Mouse (Mus musculus) macrophage (primary cell): ENCODE measurements around the gene Efna2. TPM values are rescaled to one million over a fixed set of nuclear protein-coding genes. Genes with fewer than 3 reads are reported as not detected.

Experiments used
- H3K27ac ChIP-seq: fragments of 350-480 bp; formaldehyde crosslinking; 2 replicates; pipeline ENCODE4 v1.9.0; 2021
- H3K36me3 ChIP-seq: fragments of 350-480 bp; formaldehyde crosslinking; 2 replicates; pipeline ENCODE4 v1.9.0; 2021; ENCODE audit errors: inconsistent target
- H3K4me3 ChIP-seq: fragments of 350-480 bp; formaldehyde crosslinking; 2 replicates; pipeline ENCODE4 v1.9.0; 2021; ENCODE audit errors: inconsistent target
- H3K79me2 ChIP-seq: fragments of 350-480 bp; formaldehyde crosslinking; 2 replicates; pipeline ENCODE4 v1.9.0; 2021; ENCODE audit errors: inconsistent target
- WGBS: methylation state at CpG from one replicate; pipeline ENCODE4 v1.1.7; 2026; ENCODE audit warnings: inconsistent platforms; ENCODE audit not compliant: missing documents; 5-methylcytosine and 5-hydroxymethylcytosine counted together
- polyA plus RNA-seq: library from polyadenylated mRNA; stranded (reverse); fragments of 250-400 nt; gene quantifications from 3 replicates; pipeline ENCODE4 v1.2.4, GENCODE M21; 2018; ENCODE audit warnings: inconsistent platforms

Efna2 gene
- polyA plus RNA-seq, 1 experiment from 2014 or later = 0.29 TPM

DNA sequence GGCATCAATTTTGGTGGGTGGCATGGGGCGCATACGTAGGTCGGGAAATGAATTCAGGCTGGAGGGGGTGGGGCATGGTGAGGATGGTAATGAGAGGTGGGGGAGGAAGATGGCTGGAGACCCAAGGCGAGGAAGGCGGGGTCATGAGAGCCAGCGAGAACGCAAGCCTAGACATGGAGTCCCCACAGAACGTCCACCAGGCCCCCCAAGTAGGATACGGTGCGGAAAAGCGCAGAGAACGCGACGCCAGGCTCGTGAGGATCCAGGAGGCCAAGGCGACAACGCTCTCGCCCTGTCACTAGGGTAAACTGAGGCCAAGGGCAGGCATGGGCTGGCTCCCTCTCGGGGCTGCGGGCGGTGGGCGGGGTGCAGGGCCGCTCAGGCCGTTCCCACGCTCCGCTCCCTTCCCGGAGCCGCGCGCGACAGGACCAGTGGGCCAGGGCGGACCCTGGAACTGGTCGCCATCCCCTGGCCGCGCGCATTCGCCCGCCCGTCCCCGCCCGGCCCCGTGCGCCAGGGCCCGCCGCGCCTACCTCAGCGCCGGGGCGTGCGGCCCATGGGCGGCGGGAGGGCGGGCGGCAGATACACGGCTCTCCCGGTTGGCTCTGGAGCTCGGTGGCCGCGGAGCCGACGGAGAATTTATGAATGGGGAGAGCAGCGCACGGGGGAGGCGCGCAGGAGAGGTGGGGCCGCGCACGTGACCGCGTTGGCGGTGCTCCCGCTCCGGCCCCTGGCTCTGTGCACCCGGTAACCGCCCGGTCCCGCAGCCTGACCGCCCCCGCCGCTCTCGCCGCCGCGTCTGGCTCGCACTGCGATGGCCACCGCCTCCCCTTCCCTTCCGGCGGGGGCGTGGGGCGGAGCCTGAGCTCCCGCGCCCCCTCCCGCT lies 40.5 kb upstream of the Efna2 start, which contains the start of gene Atp5d:
Gene Atp5d (plus strand): TSS at position 80 of the 886 bp plus-strand sequence.
- Histone ChIP-seq H3K4me3 (no peak within 1 kb of the TSS; the same call in 1 of the 2 replicates), H3K27ac (no peak within 1 kb of the TSS), H3K36me3 (no peaks in the 10 kb centered on the region; the same call in 1 of the 2 replicates), H3K79me2 (peaks cover 15% of the 10 kb centered on the region)
- 2% methylated on average over 79 of the region's 94 CpGs for WGBS

DNA sequence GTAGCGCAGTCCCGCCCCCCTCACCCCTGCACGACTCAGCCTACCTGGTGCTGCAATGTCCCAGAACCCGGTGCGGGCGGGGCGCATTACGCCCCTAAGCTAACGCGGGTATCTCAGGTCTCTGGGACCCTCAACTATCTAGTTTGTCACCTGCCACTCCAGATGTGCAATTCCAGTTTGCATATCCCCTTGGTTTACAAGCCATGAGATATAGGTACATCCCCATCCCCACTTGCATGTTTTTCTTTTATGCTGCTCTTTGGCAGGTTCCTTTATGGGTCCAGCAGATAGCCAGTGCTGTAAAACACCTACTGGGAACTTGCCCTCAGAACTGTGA lies 39.9 kb upstream of the Efna2 start:
- no peak overlapping the region; the same call in 1 of the 2 replicates for H3K4me3 ChIP-seq
- 2% methylated on average over 10 of the region's 10 CpGs for WGBS
- peaks cover 21% of the 10 kb centered on the region for H3K79me2 ChIP-seq
- H3K27ac ChIP-seq = no peak overlapping the region
- H3K36me3 ChIP-seq = peaks cover 6% of the 10 kb centered on the region

DNA sequence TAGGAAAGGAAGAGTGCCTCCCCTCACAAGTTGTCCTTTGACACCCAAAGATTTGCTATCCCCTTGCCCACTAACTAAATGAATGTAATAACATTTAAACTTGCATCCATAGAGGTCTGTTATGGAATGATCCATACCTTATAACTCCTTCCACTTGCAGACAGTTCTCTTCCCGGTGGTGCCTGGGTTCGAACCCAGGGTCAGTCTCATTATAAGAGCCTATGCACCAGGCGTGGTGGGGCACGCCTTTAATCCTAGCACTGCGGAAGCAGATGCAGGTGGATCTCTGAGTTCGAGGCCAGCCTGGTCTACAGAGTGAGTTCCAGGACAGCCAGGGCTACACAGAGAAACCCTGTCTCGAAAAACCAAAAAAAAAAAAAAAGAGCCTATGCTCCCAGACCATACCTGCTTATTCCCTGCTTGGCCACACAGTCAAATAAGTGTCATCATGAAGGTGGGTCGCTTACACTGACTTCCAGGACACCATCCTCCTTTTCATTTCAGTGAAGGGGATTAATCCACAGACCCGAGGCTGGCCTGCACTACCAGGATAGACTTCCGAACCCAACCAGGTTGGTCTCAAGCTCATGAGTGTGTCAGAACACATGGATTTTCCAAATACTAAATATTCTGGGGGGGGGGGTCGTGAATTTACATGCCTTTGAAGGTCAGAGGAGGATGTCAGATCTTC lies 39.2 kb upstream of the Efna2 start:
- 87% methylated on average over 11 of the region's 11 CpGs for WGBS
- Histone ChIP-seq H3K36me3 (peaks cover 12% of the 10 kb centered on the region), H3K4me3 (no peak overlapping the region), H3K27ac (no peak overlapping the region), H3K79me2 (peaks cover 28% of the 10 kb centered on the region)

DNA sequence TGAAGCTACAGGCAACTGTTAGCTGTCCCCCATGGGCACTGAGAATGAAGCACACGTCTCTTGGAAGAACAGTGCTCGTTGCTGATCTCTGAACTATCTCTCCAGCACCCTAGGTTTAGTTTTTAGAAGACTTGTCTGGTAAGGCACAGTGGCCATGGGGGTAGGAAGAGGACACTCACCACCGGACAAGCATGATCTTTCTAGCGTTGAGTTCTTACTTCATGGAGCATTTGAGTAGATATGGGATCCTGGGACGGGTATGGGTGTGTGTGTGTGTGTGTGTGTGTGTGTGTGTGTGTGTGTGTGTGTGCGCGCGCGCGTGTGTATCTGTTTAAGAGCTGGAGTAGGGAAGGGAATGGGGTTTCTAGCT lies 38.6 kb upstream of the Efna2 start, which contains the start of gene Cbarp:
Gene Cbarp (minus strand): TSS at position 170 of the 370 bp plus-strand sequence.
- 86% methylated on average over 10 of the region's 10 CpGs for WGBS
- Histone ChIP-seq H3K79me2 (peaks cover 33% of the 10 kb centered on the region), H3K27ac (peak within 1 kb of the TSS; percentile 35), H3K36me3 (peaks cover 12% of the 10 kb centered on the region), H3K4me3 (peak within 1 kb of the TSS; percentile 73)

DNA sequence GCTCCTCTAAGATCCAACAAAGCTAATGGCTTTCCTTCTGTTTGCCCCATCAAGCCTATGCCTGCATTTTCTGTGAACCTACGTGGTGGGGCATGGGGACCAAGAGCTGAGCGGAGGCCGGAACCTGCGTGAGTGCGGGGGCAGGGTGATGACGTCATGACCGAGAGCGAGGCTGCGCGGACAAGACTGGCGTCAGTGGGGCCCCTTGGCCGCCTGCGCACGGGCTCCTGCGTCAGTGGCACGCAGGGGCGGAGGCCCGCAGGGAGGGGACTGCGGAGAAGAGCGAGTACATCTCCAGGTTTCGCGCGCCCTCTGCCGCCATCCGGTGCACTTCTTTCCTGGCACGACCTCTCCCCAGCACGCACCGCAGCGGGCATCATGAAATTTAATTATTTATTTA lies 38.0 kb upstream of the Efna2 start:
- Histone ChIP-seq H3K4me3 (peak overlapping the region; percentile 73; the same call in 1 of the 2 replicates), H3K27ac (peak overlapping the region; percentile 35), H3K36me3 (peaks cover 12% of the 10 kb centered on the region), H3K79me2 (peaks cover 39% of the 10 kb centered on the region)
- under 1% methylated on average over 29 of the region's 29 CpGs for WGBS

DNA sequence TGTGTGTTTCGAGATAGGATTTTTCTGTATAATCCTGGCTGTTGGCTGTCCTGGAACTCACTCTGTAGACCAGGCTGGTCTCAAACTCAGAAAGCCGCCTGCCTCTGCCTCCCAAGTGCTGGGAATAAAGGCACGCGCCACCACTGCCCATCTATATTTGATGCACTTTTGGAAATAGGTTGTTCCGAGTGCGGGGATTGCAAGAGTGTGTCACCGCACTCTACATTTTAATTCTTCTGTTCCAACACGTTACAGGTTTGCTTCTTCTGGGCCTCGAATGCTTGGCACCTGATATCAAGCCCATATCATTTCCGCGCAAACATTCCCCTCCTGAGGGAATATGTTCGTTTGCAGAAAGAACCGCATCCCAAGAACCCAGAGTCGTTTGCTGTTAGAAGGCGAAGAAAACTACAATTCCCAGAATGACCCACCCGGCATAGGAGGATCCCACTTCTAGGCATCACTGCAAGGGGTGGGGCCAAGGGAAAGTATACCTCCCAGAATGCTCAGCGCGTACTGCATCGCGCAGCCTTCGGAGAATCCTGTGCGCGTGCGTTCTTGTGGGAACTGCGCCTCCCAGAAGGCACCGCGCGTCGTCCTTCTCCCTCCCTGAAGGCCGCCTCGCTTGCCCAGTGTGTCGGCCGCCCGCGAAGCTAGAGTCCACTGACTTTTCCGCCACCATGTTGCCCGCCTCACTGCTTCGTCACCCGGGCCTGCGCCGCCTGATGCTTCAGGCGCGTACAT lies 37.3 kb upstream of the Efna2 start:
- under 1% methylated on average over 43 of the region's 43 CpGs for WGBS

DNA sequence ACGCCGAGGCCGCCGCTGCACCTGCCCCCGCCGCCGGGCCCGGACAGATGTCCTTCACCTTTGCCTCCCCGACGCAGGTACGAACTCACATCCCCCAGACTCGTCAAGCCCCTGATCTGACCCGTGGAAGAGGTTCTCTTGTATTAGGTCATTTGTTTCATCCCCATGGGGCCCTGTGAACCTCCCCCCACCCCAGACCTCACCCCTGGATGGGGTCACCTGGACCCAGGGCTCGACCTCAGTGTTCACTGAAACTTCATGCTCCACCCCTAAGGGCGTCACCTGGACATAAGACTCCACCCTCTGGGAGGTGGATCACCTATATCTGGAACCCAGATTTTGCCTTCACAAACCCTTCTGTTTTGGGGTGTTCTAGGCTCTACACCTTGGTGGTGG lies 36.8 kb upstream of the Efna2 start:
- H3K36me3 ChIP-seq = peaks cover 12% of the 10 kb centered on the region
- H3K79me2 ChIP-seq = peaks cover 46% of the 10 kb centered on the region
- peak overlapping the region; percentile 43 for H3K27ac ChIP-seq
- WGBS = under 1% methylated on average over 15 of the region's 15 CpGs
- peak overlapping the region; percentile 73 for H3K4me3 ChIP-seq

More for the DNA sequence above, 37.3 kb upstream of the Efna2 start:
- peaks cover 12% of the 10 kb centered on the region for H3K36me3 ChIP-seq
- H3K79me2 ChIP-seq = peaks cover 46% of the 10 kb centered on the region
- H3K27ac ChIP-seq = peak overlapping the region; percentile 13
- peak overlapping the region; percentile 73 for H3K4me3 ChIP-seq

DNA sequence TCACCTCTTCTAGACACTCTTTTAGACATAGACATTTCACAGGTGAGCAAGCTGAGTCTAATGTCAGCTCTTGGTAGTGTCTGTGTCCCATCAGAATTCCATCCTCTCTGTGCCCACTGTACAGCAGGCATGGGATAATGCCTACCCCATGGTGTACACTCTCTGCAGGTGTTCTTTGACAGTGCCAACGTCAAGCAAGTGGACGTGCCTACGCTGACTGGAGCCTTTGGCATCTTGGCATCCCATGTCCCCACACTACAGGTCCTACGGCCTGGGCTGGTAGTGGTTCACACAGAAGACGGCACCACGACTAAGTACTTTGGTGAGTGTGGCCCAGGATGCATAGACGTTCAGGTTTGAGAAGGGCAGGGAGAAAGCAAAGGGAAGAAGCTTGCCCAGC lies 35.6 kb upstream of the Efna2 start:
- Histone ChIP-seq H3K4me3 (no peak overlapping the region), H3K36me3 (peaks cover 12% of the 10 kb centered on the region), H3K79me2 (peaks cover 46% of the 10 kb centered on the region), H3K27ac (no peak overlapping the region)
- 89% methylated on average over 7 of the region's 7 CpGs for WGBS

DNA sequence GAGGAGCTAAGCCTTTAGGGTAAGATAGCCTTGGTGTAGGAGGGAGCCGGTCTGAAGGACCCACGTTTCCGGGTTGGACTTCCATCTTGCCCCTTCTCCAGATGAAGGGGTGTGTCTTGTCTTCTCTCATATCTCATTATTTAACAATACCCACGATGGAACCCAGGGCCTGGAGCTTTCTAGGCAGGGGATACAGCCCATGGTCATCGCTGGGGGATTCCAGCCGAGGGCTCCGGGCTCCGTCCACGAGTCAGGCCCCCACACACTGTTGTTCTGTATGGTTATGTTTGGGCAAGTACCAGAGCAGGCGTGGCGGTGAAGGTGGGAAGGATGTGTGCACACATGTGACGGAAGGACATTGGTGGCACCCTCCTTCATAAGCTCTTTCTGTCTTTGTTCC lies 35.1 kb upstream of the Efna2 start:
- Histone ChIP-seq H3K79me2 (peaks cover 46% of the 10 kb centered on the region), H3K27ac (no peak overlapping the region), H3K4me3 (no peak overlapping the region), H3K36me3 (peaks cover 12% of the 10 kb centered on the region)
- 93% methylated on average over 10 of the region's 12 CpGs for WGBS

DNA sequence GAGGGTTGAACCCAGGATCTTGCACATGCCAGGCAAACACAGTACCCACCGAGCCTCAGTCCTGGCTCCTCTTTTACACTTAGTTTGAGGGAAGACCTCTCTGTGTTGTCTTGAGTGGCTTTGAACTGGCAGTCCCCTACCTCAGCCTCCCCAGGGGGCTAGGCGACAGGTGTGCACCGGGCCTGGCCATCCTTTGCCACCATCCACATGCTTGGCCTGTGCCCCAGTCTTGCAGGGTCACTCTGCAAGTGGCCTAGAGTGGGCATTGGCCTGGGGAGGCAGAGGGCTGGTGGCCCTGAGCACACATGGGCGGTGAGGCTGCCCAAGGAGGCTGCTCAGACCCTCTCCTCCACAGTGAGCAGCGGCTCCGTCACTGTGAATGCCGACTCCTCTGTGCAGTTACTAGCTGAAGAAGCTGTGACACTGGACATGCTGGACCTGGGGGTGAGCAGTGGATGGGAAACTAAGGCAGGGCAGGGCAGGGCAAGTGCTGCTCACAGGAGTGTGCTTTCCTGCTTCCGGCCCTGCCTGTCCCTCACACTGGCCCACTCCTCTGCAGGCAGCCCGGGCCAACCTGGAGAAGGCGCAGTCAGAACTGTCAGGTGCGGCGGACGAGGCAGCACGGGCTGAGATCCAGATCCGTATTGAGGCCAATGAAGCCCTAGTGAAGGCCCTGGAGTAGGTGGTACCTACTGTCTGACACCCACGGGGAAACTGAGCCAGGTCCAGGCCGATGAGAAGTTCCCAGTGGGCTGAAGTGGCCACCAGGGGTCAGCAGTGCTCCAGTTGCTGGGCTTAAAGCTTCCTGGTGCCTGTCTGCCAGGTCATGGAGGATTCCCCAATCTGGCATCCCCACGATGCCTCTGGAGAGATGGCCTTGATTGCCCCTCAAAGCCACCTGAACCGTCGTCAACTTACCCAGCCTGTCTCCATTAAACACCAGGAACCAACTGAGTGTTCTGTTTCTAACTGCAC lies 34.1 kb upstream of the Efna2 start:
- H3K79me2 ChIP-seq = peaks cover 51% of the 10 kb centered on the region
- H3K27ac ChIP-seq = no peak overlapping the region
- H3K36me3 ChIP-seq = peaks cover 12% of the 10 kb centered on the region
- WGBS = 82% methylated on average over 20 of the region's 20 CpGs
- no peak overlapping the region for H3K4me3 ChIP-seq

DNA sequence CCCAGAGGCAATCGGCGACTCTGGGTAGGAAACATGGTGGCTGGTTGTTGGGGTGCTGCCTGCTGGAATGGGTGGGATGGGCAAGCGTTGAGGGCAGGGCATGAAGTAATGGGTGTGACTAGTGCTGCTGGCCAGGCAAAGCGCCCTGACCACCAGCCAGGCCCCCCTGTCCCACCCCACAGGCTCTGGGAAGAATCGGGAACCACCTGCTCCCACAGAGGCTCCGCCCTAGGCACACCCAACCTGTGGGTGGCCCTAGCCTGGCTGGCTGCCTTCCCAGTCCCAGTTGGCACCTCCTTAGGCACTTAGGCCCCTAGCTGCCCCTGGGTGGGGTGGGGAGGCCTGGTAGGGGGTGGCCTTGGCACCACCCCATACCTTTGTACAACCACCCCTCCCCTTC lies 33.4 kb upstream of the Efna2 start:
- Histone ChIP-seq H3K36me3 (peaks cover 12% of the 10 kb centered on the region), H3K27ac (no peak overlapping the region), H3K4me3 (no peak overlapping the region), H3K79me2 (peaks cover 57% of the 10 kb centered on the region)
- WGBS = 74% methylated on average over 6 of the region's 6 CpGs

DNA sequence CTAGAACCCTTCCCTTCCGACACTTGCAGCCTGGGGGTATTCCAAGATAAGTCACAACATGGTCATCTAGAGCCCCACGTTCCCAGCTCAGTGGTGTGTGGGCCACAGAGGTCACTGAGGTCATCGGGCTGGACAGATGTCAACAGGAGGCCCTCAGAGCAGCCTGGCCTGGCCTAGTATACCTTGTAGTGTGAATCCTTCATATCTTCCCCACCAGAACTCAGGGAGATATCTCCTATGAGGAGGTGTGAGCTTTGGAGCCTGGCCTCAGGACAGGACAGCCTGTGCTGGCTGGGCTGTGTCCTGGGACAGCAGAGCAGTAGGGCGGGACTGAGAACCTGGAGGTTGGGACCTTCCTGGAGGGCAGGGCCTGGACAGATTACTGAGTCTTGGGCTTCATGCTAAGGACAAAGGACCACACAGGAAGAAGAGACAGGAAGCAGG lies 32.7 kb upstream of the Efna2 start:
- WGBS = 93% methylated on average over 4 of the region's 4 CpGs
- Histone ChIP-seq H3K36me3 (peaks cover 12% of the 10 kb centered on the region), H3K79me2 (peaks cover 64% of the 10 kb centered on the region), H3K4me3 (no peak overlapping the region), H3K27ac (no peak overlapping the region)

DNA sequence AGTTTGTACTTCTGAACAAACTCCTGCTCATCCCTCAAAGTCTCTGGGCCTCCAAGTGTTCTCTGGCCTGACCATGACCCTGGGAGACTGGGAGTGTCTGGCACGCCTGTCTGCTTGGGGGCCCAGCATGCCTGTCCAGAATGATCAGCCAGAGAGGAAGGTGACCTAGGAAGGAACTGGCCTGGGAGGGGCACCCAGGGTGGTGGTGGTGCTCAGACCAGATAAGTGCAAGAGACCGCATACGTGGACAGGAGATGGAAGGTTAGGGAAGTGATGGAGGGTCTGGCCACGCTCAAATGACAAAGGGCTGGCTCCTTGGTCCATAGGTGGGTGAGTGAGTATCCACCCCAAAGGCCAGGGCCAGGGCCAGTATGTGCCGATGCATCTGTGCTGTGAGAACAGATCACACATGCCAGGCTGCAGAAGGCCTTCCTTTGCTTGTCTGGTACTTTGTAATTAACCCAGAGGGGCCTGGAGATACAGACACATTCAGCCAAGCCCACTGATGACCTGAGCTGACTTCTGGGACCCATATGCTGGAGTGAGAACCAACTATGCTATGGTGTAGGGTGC lies 32.0 kb upstream of the Efna2 start:
- Histone ChIP-seq H3K36me3 (peaks cover 12% of the 10 kb centered on the region), H3K27ac (peak overlapping the region; percentile 93), H3K4me3 (no peak overlapping the region), H3K79me2 (peaks cover 70% of the 10 kb centered on the region)
- WGBS = 87% methylated on average over 5 of the region's 5 CpGs
